Mouse (Mus musculus) bone marrow macrophage, adult 2 months (primary cell): ENCODE data around the gene Ptpn6.

Source experiments
- CTCF ChIP-seq: IDR thresholded peaks from 2 replicates; pipeline ENCODE4 v1.5.1; 2012; ENCODE audit warnings: low read depth, mild to moderate bottlenecking, low read length, moderate library complexity
- POLR2A ChIP-seq: IDR thresholded peaks from 2 replicates; pipeline ENCODE4 v1.6.1; 2012; ENCODE audit warnings: mild to moderate bottlenecking, low read depth, low read length, borderline replicate concordance

GRCm38 (mm10) chr6:124676171-124676570 is 62.3 kb downstream of the Ptpn6 start:
- TF ChIP-seq CTCF (no peak), POLR2A (no peak)
